Mouse (Mus musculus) neutrophil, adult 5-6 weeks (primary cell): ENCODE data around the gene Adat3. TPM values are rescaled to one million over a fixed set of nuclear protein-coding genes. Genes with fewer than 3 reads are reported as not detected.
"Not testable (repeated sequence)": the region's sequence is repeated elsewhere in the genome, so short reads cannot be mapped to it uniquely, and the experiment has no call there.

ENCODE experiments used
- ATAC-seq: fragments of 151-379, 151-347 bp; 2 replicates; pipeline ENCODE4 v1.8.0; 2017; ENCODE audit warnings: mild to moderate bottlenecking, moderate TSS enrichment; ENCODE audit not compliant: insufficient number of reproducible peaks, poor library complexity, low FRiP score, severe bottlenecking; ENCODE audit errors: extremely low read depth
- total RNA-seq: library from RNA; stranded (forward); fragments of 200-1000 nt; gene quantifications from 2 replicates; pipeline ENCODE4 v1.2.3, GENCODE M21; 2017

Adat3 gene
- total RNA-seq, 1 experiment from 2014 or later = not detected

DNA sequence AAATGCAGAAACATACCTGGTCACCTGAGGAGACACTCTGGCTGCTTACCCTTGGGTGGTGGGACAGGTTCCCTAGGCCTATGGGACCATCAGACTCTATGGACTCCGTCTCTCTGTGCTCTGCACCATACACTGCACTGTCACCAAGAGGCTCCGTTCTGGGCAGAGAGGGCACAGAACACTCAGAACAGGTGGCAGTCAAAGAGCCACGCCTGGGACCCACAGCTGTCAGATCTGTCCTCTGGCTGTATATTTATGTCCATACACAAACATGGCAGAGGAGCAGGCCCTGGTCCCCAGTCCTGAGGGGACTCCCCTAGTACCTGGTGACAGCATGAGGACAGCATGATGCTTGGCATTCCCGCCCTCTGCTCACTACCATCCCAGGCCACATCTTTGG, 23.1 kb downstream of the Adat3 start:
- no peak for ATAC-seq

DNA sequence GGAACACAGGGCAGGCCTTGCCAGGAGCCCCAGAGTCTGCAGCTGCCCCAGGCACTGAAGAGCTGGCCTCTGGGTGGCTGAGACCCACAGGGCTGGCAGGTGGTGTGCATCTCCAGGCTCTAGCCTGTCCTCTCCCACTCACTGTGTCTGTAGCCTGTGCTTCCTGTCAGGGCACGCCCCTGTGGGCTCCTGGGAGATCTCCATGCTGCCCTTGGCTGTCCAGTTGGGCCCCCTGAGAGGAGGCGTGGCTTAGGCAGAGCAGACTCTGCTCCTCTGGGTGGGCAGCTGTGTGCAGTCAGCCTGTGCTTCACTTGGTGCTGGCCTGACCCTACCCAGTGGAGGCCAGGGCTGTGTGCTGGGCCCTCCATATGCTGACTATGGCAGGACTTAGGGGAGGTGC, 25.0 kb downstream of the Adat3 start:
- no peak for ATAC-seq

DNA sequence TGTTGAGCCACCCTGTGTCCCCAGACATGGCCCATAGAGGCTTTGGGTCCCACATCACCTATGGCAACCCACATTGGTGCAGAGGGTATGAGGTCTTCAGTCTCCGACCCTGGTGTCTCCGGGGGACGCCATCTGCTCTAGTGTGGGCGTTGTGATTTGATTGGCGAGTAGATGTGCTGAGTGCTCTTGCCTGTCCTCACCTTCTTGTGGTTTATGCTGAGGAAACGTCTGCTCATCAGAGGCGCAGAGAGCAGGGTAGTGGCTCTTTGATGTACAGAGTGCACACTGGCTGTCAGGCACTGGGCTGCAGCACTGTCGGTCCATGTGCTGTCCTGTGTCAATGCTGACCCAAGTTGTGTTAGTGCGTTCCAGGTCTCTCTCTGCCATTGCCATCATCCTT, 26.2 kb downstream of the Adat3 start:
- ATAC-seq = peak; percentile 4; the same call in 1 of the 2 replicates

DNA sequence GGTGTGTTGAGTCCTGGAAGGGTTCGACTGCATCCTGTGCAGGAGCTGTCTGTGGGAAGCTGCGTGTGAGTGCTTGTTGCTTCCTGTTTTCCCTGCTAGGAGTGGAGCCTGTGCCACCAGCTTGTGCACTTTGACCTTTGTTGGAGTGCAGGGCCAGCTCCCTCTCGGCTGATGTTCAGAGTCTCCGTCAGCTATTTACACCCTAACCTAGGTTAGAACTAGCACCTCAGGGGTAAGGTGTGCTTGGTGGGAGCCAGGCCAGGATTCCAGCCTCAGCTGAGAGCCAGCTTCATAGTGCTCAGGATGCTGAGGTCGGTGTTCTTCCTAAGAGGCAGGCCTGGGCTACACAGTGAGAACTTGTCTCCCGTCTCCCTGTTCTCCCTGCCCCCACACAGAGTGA, 32.7 kb downstream of the Adat3 start:
- ATAC-seq = no peak

DNA sequence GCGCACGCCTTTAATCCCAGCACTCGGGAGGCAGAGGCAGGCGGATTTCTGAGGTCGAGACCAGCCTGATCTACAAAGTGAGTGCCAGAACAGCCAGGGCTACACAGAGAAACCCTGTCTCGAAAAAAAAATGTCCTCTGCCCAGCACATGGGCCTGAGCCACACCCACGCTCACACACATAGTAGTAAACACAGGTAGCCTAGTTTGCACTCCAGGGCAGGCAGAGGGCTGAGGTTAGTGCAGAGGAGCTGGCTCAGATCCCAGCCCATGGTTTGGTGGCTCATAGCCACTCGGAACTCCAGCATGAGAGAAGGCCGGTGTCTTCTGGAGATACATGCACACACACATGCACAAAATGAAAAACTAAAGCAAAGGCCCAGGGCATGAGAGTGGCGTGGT, 44.3 kb downstream of the Adat3 start:
- no peak for ATAC-seq

DNA sequence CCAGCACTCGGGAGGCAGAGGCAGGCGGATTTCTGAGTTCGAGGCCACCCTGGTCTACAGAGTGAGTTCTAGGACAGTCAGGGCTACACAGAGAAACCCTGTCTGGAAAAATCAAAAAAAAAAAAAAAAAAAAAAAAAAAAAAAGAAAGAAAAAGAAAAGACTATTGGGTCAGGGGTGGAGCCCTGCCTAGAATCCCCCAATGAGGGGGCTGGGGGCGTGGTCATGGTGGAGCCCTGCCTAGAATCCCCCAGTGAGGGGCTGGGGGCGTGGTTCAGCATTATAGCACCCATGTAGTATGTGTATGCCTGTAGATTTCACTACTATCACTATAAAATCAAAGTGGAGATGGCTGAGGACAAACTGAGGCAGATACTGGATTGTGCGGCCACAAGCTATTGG, 47.2 kb downstream of the Adat3 start:
- ATAC-seq = not testable (repeated sequence)

DNA sequence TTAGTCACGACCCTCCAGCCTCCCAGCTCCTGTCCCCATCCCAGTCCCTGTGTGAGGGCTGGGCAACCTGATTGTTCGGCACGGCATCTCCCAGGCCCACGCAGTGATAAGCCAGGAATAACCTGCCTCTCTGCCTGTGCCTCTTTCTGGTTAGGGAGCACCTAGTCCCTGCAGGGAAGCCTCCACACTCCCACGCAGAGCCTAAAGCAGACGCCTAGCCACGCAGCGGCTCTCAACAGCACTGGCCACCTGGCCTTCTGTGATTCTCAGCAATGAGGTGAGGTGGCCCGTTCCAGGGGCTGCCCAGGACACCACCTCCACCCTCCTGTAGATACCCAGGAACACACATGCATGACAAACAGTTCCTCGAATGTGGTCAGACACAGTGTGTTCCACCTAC, 47.7 kb downstream of the Adat3 start:
- ATAC-seq = no peak

DNA sequence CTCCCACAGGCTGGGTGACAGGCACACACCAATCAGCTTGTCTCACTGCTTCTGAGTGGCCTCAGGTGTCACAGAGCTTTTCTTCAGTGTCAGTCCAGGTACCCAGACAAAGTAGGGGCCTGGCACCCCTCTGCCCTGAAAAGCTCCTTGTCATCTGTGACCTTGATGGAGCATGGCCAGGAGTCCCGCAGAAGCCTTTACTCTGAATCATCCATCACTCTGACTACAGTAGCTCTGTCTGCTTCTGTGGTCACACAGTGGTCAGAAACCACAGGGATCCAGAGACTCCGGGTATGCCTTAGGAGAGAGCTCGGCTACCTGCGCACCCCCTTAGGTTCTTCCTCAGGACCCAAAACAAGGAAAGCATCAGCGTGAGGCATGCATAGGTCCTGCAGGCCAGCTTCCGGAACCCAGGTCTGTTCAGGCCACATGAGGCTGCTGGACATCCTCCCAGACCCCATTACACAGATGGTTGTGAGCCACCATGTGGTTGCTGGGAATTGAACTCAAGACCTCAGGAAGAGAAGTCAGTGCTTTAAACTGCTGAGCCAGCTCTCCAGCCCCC, 50.6 kb downstream of the Adat3 start:
- ATAC-seq = no peak

DNA sequence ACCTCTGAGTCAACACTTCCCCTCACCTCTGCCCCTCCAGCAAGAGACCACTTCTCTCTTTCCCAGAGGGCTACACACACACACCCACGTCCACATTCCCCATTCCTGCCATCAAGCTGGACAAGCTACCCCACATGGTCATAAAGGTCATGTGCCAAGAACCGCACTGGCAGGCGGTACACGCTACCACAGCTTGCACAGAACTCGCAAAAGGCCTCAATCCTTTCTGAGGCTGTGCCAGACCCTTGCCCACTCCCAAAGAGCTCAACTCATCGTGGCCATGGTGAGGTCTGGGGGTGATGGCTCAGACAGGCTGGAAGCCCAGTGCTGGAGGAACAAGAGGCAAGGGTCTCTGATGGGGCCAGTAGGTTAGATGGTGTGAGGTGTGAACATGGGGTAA, 52.2 kb downstream of the Adat3 start:
- ATAC-seq = no peak

DNA sequence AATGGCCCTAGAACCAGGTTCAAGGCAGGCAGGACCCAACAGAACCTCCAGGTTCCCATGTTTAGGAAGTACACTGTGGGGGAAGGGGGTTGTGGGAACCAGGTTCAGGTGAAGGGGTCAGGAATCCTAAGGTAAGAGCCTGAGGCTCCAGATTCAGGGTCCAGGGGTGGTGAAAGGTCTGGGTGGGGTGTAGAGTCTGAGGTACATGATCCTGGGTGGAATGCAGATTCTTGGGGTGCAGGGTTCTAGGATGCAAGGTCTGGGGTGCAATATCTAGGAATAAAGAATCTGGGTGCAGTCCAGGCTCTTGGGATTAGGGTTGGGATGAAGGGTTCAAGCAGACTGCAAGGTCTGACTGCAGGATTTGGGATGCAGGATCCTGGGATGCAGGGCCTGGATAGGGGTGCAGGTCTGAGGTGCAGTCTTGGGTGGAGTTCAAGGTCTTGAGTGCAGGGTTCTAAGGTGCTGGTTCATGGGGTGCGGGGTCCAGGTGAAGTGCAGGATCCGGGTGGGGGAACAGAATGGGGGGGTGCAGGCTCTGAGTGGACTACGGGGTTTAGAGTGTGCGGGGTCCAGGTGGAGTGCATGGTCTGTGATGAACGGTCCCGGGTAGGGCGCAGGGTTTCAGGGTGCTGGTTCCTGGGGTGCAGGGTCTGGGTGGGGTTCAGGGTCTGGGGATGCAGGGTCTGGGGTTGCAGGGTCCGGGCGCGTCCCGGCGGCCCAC, 52.9 kb downstream of the Adat3 start:
- ATAC-seq = no peak

DNA sequence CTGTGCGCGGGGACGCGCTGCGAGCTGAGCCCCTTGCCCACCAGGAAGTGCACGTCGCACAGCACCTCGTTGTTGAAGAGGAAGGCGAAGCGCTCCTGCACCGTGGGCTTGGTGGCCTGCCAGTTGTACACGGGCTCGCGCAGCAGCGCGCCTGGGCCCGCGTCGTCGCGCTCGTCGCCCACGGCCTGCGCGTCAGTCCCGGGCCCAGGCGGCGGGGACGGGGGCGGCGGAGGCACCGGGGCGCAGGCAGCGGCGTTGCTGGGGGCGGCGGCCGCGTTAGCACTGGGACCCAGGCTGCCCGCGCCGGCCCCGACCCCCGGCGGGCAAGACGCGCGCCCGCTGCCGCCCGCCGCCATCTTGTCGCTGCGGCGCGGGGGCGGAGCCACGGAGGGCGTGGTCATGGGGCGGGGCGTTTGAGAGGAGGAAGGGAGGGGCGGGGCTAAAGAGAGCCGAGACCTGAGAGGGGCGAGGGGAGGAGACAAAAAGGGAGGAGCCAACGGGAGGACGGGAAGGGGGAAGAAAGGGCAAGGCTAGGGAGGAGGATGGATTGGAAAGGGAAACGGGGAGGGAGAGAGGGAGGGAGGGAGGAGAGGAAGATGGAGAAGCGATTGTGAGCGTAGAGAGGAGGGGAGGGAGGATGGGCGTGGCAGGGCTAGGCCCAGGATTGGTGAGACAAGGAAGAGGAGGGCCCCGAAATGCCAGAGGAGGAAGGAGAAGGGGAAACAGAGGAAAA, 53.6 kb downstream of the Adat3 start:
- peak; percentile 71 for ATAC-seq

DNA sequence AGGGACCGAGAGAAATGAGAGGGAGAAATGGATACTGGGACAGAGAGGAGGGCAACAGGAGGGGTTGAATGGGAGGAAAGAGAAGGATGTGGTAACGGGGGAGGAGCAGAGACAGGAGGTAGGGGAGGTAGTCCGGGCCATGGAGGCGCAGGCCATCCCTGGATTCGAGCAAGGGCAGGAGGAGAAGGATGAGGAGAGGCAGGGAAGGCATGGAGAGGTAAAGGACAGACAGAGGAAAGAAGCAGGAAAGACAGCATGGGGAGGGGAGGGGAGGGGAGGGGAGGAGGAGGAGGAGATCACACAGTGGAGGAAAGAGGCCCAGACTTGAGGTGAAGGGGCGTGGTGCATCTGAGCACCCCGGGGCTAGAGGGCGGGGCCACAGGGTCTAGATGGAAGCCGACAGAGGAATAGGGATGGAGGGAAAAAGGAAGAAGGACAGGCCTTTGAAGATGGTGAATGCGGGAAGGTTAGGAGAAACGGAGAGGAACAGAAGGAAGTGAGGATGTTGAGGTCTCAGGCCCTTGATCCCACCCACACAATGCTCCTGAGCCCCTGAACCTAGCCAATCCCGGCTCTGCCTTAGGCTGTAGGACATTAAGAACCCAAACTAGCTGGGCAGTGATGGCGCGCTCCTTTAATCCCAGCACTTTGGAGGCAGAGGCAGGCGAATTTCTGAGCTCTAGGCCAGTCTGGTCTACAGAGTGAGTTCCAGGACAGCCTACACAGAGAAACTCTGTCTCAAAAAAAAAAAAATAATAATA, 54.4 kb downstream of the Adat3 start, which contains the start of gene Btbd2:
Gene Btbd2 (minus strand): TSS at position 209 of the 761 bp plus-strand sequence.
- ATAC-seq = no peak

Other genes with a start within 250 kb of the Adat3 start
- not detected in 2 replicates for gene Plk5, start 246.4 kb upstream of the Adat3 start, total RNA-seq
- gene Mex3d, start 215.2 kb upstream of the Adat3 start, total RNA-seq = 4.1 and 4.8 TPM in 2 replicates
- 26.9 and 27.0 TPM in 2 replicates for gene Mbd3, start 203.3 kb upstream of the Adat3 start, total RNA-seq
- 35.4 and 38.2 TPM in 2 replicates for gene Uqcr11, start 196.1 kb upstream of the Adat3 start, total RNA-seq
- 81.3 and 86.5 TPM in 2 replicates for gene Tcf3, start 169.2 kb upstream of the Adat3 start, total RNA-seq
- not detected in 2 replicates for gene Onecut3, start 108.0 kb upstream of the Adat3 start, total RNA-seq
- 0.12 and 0.23 TPM in 2 replicates for gene Atp8b3, start 63.8 kb upstream of the Adat3 start, total RNA-seq
- gene Rexo1, start 41.3 kb upstream of the Adat3 start, total RNA-seq = 29.3 and 35.4 TPM in 2 replicates
- gene Klf16, start 25.6 kb upstream of the Adat3 start, total RNA-seq = 6.5 and 8.0 TPM in 2 replicates
- gene Abhd17a, start 12.5 kb upstream of the Adat3 start, total RNA-seq = 26.4 and 33.0 TPM in 2 replicates
- 11.2 and 13.3 TPM in 2 replicates for gene Scamp4, start within 50 bp of the Adat3 start, total RNA-seq
- 0.74 and 1.3 TPM in 2 replicates for gene Gm49322, start 3.1 kb downstream of the Adat3 start, total RNA-seq
- gene Csnk1g2, start 20.0 kb downstream of the Adat3 start, total RNA-seq = 216 and 221 TPM in 2 replicates
- 21.4 and 22.8 TPM in 2 replicates for gene Btbd2, start 54.2 kb downstream of the Adat3 start, total RNA-seq
- 105 and 113 TPM in 2 replicates for gene Mknk2, start 75.2 kb downstream of the Adat3 start, total RNA-seq
- gene Mob3a, start 99.1 kb downstream of the Adat3 start, total RNA-seq = 171 and 197 TPM in 2 replicates
- 32.9 and 46.6 TPM in 2 replicates for gene Izumo4, start 99.3 kb downstream of the Adat3 start, total RNA-seq
- 142 and 173 TPM in 2 replicates for gene Ap3d1, start 139.4 kb downstream of the Adat3 start, total RNA-seq
- 18.0 and 21.4 TPM in 2 replicates for gene Dot1l, start 152.3 kb downstream of the Adat3 start, total RNA-seq
- gene Sf3a2, start 195.3 kb downstream of the Adat3 start, total RNA-seq = 15.5 and 20.4 TPM in 2 replicates
- 50.4 and 52.8 TPM in 2 replicates for gene Plekhj1, start 195.7 kb downstream of the Adat3 start, total RNA-seq
- 0.81 TPM in 1 of 2 replicates, not detected in the other for gene Amh, start 202.4 kb downstream of the Adat3 start, total RNA-seq
- gene Jsrp1, start 210.6 kb downstream of the Adat3 start, total RNA-seq = not detected in 2 replicates
- gene Oaz1, start 223.8 kb downstream of the Adat3 start, total RNA-seq = 227 and 271 TPM in 2 replicates
- not detected in 2 replicates for gene Lingo3, start 241.2 kb downstream of the Adat3 start, total RNA-seq